Mouse (Mus musculus): Measurements from ENCODE around the gene Nme1.

Gene Nme1

DNA sequence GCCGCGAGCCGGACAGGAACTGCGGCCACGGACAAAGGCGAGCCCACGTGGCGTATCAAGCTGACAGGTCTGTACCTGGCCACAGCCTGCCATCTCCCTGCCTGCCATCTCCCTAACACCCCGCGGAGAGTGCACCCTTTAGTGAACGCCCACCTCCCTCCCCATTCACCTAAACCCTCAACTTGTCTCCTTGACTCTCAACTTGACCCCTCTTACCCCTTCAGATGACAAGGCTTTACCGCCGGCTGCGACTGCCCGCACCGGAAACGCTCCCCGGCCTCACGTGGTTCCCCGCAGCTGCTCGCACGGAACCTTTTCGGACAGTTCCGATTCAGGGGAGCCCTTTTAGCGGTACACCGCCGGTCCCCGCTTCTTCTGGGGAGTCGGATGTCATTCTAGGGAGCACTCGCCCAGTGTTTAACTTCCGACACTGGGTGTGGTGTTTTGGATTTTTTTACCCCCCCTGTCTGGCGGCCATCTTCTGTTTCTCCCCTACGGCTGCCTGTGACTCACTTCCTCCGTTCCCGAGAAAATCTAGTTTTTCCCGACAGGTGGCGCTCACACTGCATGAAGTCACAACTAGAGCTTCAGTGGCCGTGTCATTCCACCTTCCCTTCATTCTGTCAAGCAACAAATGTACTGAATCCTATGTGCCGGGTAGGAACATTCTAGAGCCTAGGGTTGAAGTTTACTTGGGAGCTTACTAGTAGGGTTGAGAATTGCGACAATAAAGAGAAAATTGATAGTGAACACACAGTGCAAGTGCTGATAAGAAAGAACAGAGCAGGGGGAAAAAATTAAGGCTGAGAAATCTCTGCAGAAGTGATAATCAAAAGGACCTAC, at the start of gene Nme1, which contains the start of gene Gm20390:
Gene Nme1 (minus strand): TSS at position 517 of the 843 bp plus-strand sequence.
Gene Gm20390 (minus strand): TSS at position 289 of the 843 bp plus-strand sequence.
- peak; percentile 99 for DNase-seq (ENCODE audit: low read depth)

DNA sequence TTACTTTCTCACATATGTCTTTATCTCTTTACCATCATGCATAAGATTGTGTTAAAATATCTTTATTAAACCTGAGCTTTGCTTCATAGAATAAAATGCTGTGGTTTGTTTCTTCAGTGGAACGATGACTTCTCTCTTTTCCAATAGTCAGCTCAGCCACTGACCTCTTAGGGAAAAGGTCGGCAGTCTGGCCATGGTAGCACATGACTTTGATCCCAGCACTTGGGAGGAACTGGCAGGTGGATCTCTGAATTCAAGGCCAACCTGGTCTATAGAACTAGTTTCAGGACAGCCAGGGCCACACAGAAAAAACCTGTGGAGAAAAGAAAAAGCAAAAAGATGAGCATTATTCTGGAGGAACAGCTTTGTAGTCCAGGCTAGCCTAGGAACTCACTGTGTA, 35.0 kb upstream of the Nme1 start:
- no peak for DNase-seq (ENCODE audit: low read depth)

- DNase-seq (ENCODE audit: low read depth) = no peak
Measured at GRCm38 (mm10) chr11:93999276-93999675, 31.0 kb upstream of the Nme1 start.

DNA sequence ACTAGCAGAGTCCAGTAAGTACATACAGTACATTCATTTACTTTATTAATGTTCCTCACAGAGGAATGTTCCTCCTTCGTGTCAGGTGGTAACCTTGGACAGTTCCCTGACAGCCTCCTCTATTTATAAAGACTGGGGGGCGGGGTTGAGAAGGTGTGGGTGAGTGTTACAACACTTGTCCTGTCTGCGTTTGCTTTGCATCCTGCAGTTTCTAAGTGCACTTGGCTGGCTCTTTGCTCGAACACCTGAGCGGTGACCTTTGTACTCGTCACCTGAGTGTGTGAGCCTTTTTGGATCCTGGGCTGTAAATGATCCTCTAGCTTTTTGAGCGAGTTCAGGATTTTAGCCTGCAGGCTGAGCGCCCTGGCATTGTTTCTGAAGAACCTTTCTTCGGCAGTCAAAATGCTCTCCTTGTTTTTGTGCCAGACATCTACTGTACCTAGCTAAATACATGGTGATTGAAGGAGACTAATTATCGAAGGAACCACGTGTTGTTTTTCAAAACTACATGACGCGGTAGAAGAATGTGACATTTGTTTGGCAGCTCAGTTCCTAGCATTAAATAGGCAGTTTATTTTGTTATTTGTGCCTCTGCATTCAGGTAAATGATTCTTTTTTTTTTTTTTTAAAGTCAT, 28.9 kb upstream of the Nme1 start:
- no peak for DNase-seq (ENCODE audit: low read depth)

GRCm38 (mm10) chr11:93996306-93997140, 28.2 kb upstream of the Nme1 start:
- DNase-seq (ENCODE audit: low read depth) = peak; percentile 25

DNA sequence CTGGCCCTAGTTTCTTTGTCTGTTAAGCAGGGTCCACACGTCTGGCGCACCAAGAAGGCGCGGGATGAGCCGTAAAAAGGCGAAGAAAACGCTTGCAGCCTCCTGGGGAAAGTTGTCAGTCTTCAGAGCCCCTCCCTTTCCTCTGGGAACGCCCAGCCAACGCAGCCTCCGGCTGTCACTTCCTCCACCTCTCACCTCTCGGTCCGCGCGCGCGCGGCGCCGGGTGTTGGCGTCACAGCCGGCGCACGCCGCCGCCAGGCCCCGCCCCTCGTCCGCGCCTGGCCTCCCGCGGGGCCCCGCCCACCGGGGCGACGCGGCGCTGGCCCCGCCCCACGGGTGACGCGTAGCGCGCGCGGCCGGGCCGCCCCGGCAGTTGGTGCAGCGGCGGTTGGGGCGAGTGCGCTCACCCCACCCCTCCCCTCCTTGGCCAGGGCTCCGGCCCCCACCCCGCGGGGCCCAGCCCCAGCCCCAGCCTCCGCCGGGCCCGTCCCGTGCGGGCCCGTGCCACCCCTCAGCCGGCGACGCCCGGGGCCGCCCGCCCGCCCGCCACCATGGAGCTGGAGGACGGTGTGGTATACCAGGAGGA, 27.5 kb upstream of the Nme1 start, which contains the start of gene Spag9:
Gene Spag9 (plus strand): TSS at position 372 of the 586 bp plus-strand sequence.
- peak; percentile 84 for DNase-seq (ENCODE audit: low read depth)

- peak; percentile 91 for DNase-seq (ENCODE audit: low read depth)
Measured at GRCm38 (mm10) chr11:93995111-93995719, 26.9 kb upstream of the Nme1 start.

GRCm38 (mm10) chr11:93994531-93994930, 26.2 kb upstream of the Nme1 start:
- no peak for DNase-seq (ENCODE audit: low read depth)

- peak; percentile 21 for DNase-seq (ENCODE audit: low read depth)
Measured at GRCm38 (mm10) chr11:93988328-93989062, 20.2 kb upstream of the Nme1 start.

DNA sequence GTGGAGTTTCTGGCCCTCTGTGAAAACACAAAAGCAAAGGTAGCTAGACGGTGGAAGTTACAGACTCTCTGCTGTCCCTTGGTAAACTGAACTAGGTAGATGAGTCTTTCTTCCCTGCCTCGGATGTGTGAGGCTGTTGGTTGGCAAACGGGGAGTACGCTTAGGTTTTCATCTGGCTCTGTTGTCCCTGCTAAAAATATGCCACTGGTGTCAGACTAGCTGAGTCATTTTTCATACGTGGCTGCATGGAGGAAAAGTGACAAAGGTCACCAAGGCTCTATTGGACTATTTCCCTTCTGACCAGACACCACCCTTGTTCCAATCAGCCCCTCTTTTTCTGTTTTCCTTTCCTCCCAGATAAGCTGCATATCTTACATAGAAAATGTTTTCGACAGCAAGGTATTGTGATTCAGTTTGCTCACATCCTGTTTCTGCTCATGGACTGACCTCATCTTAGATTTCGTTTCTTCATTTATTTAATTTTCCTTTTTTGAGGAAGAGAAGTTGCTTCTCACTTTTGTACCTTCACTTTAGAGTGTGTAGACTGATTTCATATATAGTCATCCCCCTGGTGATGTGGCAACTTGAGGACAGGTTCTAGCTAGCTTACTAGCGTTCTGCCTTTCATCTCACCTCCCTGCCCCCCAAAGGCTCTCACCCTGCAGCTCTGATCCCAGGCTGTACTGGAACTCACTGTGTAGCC, 19.5 kb upstream of the Nme1 start:
- no peak for DNase-seq (ENCODE audit: low read depth)

GRCm38 (mm10) chr11:93987026-93987425, 18.7 kb upstream of the Nme1 start:
- no peak for DNase-seq (ENCODE audit: low read depth)

GRCm38 (mm10) chr11:93986298-93986697, 18.0 kb upstream of the Nme1 start:
- no peak for DNase-seq (ENCODE audit: low read depth)

DNA sequence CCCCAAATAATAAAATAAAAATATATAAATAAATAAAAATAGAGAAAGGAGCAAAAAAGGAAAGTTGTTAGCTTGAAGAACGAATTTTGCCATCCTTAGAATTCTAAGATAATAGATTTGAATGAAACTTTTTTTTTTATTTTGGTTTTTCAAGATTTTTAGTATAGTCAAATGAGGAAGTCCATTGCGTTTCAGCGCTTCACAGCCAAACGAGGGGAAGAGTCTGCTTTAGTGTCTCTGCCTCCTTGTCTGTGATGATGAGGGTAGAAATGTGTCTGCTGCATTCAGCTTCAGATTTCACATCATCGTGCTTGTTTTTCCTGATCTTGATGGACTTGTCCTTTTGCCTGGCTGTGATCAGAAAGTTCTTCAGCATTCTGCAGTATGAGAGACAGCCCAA, 16.9 kb upstream of the Nme1 start:
- DNase-seq (ENCODE audit: low read depth) = no peak

- no peak for DNase-seq (ENCODE audit: low read depth)
Measured at GRCm38 (mm10) chr11:93984619-93985018, 16.3 kb upstream of the Nme1 start.

- no peak for DNase-seq (ENCODE audit: low read depth)
Measured at GRCm38 (mm10) chr11:93979502-93980049, 11.3 kb upstream of the Nme1 start.

GRCm38 (mm10) chr11:93972951-93973350, 4.6 kb upstream of the Nme1 start:
- DNase-seq (ENCODE audit: low read depth) = no peak

- DNase-seq (ENCODE audit: low read depth) = no peak
Measured at GRCm38 (mm10) chr11:93969799-93970198, 1.5 kb upstream of the Nme1 start.

- no peak for DNase-seq (ENCODE audit: low read depth)
Measured at GRCm38 (mm10) chr11:93969171-93969570, 850 bp upstream of the Nme1 start.

DNA sequence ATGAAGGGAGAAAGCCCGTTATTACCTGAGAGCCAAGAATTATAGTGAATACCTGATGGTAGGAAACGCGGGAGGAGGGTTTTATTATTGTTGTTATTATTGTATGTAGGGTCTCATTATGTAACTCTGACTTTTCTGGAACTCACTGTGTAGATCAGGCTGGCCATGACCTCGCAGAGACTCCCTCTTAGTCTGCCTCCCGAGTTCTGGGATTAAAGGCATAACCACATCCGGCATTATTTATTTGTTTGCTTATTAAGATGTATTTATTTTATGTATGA, 467 bp upstream of the Nme1 start:
- DNase-seq (ENCODE audit: low read depth) = no peak

DNA sequence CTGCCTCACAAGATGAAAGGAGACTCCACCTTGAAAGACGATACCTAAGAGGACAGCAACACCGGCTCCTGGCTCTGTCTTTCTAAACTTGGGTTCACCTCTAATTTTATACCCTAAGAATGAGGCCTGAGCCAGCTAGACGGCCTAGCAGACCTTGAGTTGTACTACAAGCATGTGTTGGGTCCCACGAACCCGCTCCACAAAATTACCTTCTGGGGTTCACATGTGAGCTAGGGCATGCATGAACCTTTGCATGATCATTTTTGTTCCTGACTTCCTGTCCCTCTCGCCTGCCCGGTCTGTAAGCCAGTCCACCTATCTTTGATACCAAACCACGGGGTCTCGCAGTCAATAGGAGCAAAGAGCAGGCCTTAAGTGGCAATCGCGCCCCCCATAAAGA, 940 bp downstream of the Nme1 start:
- DNase-seq (ENCODE audit: low read depth) = no peak
